Mouse (Mus musculus): ENCODE data around the gene Sec1. TPM values are rescaled to one million over a fixed set of nuclear protein-coding genes. Genes with fewer than 3 reads are reported as not detected.
A peak's percentile ranks its signal among the peaks of the same experiment; 100 is the strongest.

The Sec1 gene
- polyA plus RNA-seq, 1 experiment = 0.18 TPM

DNA sequence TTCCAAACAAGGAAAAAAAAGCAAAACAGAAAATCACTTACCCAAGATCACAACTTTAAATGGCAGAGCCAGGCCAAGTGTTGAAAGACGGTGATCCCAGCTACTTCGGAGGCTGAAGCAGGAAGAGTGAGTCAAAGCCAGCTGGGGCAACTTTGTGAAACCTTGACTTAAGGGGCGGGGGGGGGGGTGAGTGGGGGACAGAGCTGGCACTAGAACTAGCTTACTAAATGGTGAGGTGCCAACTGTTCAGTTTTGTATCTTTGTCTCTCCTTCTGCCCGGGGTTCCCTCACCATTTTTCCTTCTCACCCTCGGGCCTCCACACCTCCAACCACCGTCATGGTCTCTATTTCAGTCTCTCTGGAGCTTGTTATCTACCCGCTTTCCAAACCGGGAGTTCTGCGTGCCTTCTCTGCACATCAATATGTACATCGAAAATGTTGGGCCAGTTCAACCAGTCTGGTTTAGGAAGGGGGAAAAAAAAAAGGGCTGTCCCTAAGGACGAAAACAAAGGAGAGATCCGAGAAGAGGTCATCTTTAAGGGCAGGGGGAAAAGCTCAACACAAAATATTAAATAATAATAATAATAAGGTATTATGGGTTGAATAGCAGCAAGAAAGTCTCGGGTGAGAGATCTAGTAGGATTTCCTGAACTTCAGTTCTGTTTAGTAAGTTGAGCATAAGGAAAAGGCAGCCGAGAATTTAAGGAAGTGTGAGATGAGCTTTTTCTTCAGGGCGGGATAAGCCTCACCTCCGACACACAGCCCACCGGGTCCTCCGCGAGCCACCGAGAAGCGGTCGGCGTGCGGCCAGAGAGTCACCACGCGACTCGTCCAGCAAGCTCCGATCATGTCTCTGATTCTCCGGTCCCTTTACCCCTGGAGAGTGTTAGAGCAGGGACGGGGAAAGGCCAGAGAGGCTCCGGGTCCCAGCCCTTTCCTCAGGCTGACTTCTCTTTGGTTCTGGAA lies 23.0 kb upstream of the Sec1 start:
- H3K27me3 ChIP-seq (ENCODE audit: control insufficient read depth, insufficient read depth, insufficient read length) = no peaks in the 10 kb centered on the region
- H3ac ChIP-seq (ENCODE audit: control insufficient read depth, insufficient read length, low read depth) = peak overlapping the region; percentile 85
- H3K36me3 ChIP-seq (ENCODE audit: control insufficient read depth, insufficient read depth) = peaks cover 29% of the 10 kb centered on the region
- H3K79me3 ChIP-seq (ENCODE audit: low read depth) = peaks cover 49% of the 10 kb centered on the region
- peaks cover 74% of the 10 kb centered on the region for H3K79me2 ChIP-seq (ENCODE audit: control insufficient read depth, insufficient read depth)
- H3K4me3 ChIP-seq (ENCODE audit: insufficient read depth, poor library complexity, severe bottlenecking) = peak overlapping the region; percentile 71
- TF ChIP-seq USF1 (IDR thresholded peaks at IDR 0.05; ENCODE audit: low read depth) (no peak), CTCF (IDR thresholded peaks at IDR 0.05; ENCODE audit: control insufficient read depth, insufficient read depth, insufficient read length) (no peak), FOSL1 (IDR thresholded peaks at IDR 0.05; ENCODE audit: insufficient read depth, low read length, poor library complexity, severe bottlenecking) (no peak), MAX (IDR thresholded peaks at IDR 0.05) (no peak), MYOD1 (IDR thresholded peaks at IDR 0.05; ENCODE audit: control insufficient read depth, insufficient read length, low read depth) (no peak), CEBPB (IDR thresholded peaks at IDR 0.05; ENCODE audit: low read depth) (no peak), MYOG (IDR thresholded peaks at IDR 0.05; ENCODE audit: control insufficient read depth, extremely low read depth, insufficient read length) (no peak)

DNA sequence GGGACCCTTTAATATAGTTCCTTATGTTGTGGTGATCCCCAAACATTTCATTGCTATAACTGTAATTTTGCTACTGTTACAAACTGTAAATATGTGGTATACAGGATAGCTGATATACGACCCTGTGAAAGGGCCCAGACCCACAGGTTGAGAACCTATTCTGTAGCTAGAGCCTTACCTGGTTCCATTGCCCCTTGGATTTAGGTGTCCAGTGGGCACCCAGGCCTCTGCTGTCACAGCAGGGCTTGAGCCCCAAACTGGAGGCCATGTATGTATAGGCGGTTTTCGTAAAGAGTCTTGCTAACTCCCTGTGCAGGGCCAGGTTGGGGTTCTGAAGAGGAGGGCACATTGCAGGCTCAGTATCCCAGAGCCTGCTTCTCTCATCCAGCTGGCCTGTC lies 22.3 kb upstream of the Sec1 start:
- Histone ChIP-seq H3ac (ENCODE audit: control insufficient read depth, insufficient read length, low read depth) (peak overlapping the region; percentile 26), H3K4me3 (ENCODE audit: insufficient read depth, poor library complexity, severe bottlenecking) (peak overlapping the region; percentile 71), H3K36me3 (ENCODE audit: control insufficient read depth, insufficient read depth) (peaks cover 29% of the 10 kb centered on the region), H3K79me2 (ENCODE audit: control insufficient read depth, insufficient read depth) (peaks cover 74% of the 10 kb centered on the region), H3K27me3 (ENCODE audit: control insufficient read depth, insufficient read depth, insufficient read length) (no peaks in the 10 kb centered on the region), H3K79me3 (ENCODE audit: low read depth) (peaks cover 49% of the 10 kb centered on the region)
- TF ChIP-seq CEBPB (IDR thresholded peaks at IDR 0.05; ENCODE audit: low read depth) (no peak), MYOG (IDR thresholded peaks at IDR 0.05; ENCODE audit: control insufficient read depth, extremely low read depth, insufficient read length) (no peak), MYOD1 (IDR thresholded peaks at IDR 0.05; ENCODE audit: control insufficient read depth, insufficient read length, low read depth) (no peak), USF1 (IDR thresholded peaks at IDR 0.05; ENCODE audit: low read depth) (no peak), MAX (IDR thresholded peaks at IDR 0.05) (no peak)

GRCm38 (mm10) chr7:45715741-45716459 lies 21.7 kb upstream of the Sec1 start:
- TF ChIP-seq FOSL1 (IDR thresholded peaks at IDR 0.05; ENCODE audit: insufficient read depth, low read length, poor library complexity, severe bottlenecking) (no peak), USF1 (IDR thresholded peaks at IDR 0.05; ENCODE audit: low read depth) (no peak), MAX (IDR thresholded peaks at IDR 0.05) (no peak), CEBPB (IDR thresholded peaks at IDR 0.05; ENCODE audit: low read depth) (no peak), CTCF (IDR thresholded peaks at IDR 0.05; ENCODE audit: control insufficient read depth, insufficient read depth, insufficient read length) (no peak), MYOG (IDR thresholded peaks at IDR 0.05; ENCODE audit: control insufficient read depth, extremely low read depth, insufficient read length) (no peak), MYOD1 (IDR thresholded peaks at IDR 0.05; ENCODE audit: control insufficient read depth, insufficient read length, low read depth) (no peak)
- Histone ChIP-seq H3ac (ENCODE audit: control insufficient read depth, insufficient read length, low read depth) (peak overlapping the region; percentile 16), H3K79me3 (ENCODE audit: low read depth) (peaks cover 49% of the 10 kb centered on the region), H3K79me2 (ENCODE audit: control insufficient read depth, insufficient read depth) (peaks cover 70% of the 10 kb centered on the region), H3K36me3 (ENCODE audit: control insufficient read depth, insufficient read depth) (peaks cover 25% of the 10 kb centered on the region), H3K4me3 (ENCODE audit: insufficient read depth, poor library complexity, severe bottlenecking) (no peak overlapping the region), H3K27me3 (ENCODE audit: control insufficient read depth, insufficient read depth, insufficient read length) (no peaks in the 10 kb centered on the region)

DNA sequence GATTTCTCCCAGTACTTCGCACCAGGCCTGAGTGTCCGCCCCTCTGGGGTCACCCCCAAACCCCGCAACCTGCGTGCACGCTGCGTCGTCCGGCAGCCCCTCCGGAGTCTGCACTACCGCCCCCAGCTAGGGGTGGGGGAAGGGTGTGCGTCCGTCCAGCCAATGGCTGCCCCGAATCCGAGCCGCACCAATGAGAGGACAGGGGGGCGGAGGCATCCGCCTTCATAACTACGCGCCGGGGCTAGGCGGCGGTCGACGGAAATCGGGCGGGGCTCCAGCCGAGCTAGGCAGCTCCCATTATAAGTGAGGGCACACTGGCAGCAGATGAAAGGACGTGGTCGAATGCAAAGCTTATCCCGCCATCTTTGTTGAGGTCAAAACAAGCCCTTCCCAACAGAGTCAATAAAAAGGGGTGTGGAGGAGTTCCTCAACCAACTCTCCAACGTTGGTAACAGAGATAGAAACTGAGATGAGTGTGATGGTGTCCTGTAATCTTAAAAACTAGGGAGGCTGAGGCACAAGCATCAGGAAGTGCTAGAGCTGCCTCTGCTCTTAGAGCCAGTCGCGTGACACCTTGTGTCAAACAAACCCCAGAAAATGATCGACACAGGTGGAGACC lies 21.0 kb upstream of the Sec1 start, which contains the start of gene Rpl18:
TSS of gene Rpl18 (plus strand) at position 368 of the 619 bp plus-strand sequence.
- TF ChIP-seq CEBPB (IDR thresholded peaks at IDR 0.05; ENCODE audit: low read depth) = no peak
- Histone ChIP-seq H3ac (ENCODE audit: control insufficient read depth, insufficient read length, low read depth) (peak within 1 kb of the TSS; percentile 71), H3K79me3 (ENCODE audit: low read depth) (peaks cover 45% of the 10 kb centered on the region), H3K27me3 (ENCODE audit: control insufficient read depth, insufficient read depth, insufficient read length) (no peaks in the 10 kb centered on the region), H3K4me3 (ENCODE audit: insufficient read depth, poor library complexity, severe bottlenecking) (peak within 1 kb of the TSS; percentile 38), H3K36me3 (ENCODE audit: control insufficient read depth, insufficient read depth) (peaks cover 19% of the 10 kb centered on the region), H3K79me2 (ENCODE audit: control insufficient read depth, insufficient read depth) (peaks cover 63% of the 10 kb centered on the region)

DNA sequence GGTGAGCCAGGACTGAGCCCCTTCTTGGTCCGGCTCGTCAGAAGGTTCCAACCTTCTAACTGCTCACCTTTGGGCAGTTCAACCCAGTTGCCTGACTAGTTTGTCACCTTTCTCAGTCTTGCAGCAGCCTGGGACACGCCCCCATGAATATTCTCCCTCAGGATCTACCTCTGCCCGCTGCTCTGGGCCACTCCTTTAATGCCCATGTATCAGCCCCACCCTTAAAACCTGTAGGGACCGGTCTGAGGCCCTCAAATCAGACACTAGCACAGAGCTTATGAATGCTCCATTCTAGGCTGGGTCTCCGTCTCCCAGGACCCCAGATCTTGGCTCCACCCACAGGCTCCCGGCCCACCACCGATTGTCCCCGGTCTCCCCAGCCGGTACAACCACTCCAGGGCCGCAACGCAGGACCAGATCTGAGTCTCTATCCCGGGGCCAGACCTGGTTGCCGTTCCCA lies 20.5 kb upstream of the Sec1 start:
- H3K36me3 ChIP-seq (ENCODE audit: control insufficient read depth, insufficient read depth) = peaks cover 13% of the 10 kb centered on the region
- peak overlapping the region; percentile 71 for H3ac ChIP-seq (ENCODE audit: control insufficient read depth, insufficient read length, low read depth)
- H3K4me3 ChIP-seq (ENCODE audit: insufficient read depth, poor library complexity, severe bottlenecking) = peak overlapping the region; percentile 38
- H3K27me3 ChIP-seq (ENCODE audit: control insufficient read depth, insufficient read depth, insufficient read length) = no peaks in the 10 kb centered on the region
- peaks cover 41% of the 10 kb centered on the region for H3K79me3 ChIP-seq (ENCODE audit: low read depth)
- H3K79me2 ChIP-seq (ENCODE audit: control insufficient read depth, insufficient read depth) = peaks cover 58% of the 10 kb centered on the region
- no peak for TF ChIP-seq MAX (IDR thresholded peaks at IDR 0.05)
- no peak for TF ChIP-seq CTCF (IDR thresholded peaks at IDR 0.05; ENCODE audit: control insufficient read depth, insufficient read depth, insufficient read length)
- no peak for TF ChIP-seq MYOD1 (IDR thresholded peaks at IDR 0.05; ENCODE audit: control insufficient read depth, insufficient read length, low read depth)
- no peak for TF ChIP-seq CEBPB (IDR thresholded peaks at IDR 0.05; ENCODE audit: low read depth)
- no peak for TF ChIP-seq USF1 (IDR thresholded peaks at IDR 0.05; ENCODE audit: low read depth)
- TF ChIP-seq MYOG (IDR thresholded peaks at IDR 0.05; ENCODE audit: control insufficient read depth, extremely low read depth, insufficient read length) = no peak
- TF ChIP-seq FOSL1 (IDR thresholded peaks at IDR 0.05; ENCODE audit: insufficient read depth, low read length, poor library complexity, severe bottlenecking) = no peak

Data from C2C12 (cell line).